10 mouse cellular contexts compared by ENCODE assay signal in the genomic region with DNA sequence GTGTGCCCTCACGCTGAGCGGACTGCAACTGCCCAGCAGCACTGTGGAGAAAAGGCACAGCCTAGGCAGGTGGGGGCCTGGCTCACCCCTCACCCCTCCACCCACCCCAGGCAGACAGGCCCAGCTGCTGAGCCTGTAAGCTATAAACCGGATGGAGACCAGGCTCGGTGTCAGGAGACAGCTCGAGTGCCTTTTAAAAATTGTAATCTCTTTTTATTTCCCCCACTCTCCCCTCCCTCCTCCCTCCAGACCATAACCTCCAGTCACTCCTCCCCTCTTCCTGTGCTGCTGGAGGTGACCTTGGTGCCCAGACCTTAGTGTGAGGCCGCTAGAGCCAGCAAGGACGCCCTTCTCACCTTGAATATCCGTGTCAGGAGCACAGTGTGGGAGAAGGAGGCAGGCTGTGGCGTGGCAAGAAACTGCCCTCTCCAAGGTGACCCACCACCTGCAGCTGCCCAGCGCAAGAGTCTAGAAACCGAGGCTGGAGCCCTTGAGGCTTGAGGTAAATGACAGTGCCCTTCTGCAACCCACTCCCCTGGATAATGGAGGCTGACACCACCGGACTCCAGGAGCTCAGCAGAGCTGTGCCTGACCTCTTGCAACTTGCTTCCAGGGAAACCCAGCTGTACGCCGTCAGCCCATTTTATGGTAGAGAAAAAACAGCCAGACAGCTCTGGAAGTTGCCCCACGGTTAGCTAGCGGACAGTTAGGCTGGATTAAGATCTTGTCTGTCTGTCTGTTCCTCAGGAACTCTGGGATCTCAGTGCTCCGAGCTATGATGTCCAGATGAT. TPM values are rescaled to one million over a fixed set of nuclear protein-coding genes. Genes with fewer than 3 reads are reported as not detected.
DNase-seq lines count a peak whose midpoint lies in the region; ATAC-seq and TF ChIP-seq lines count a peak whose summit lies in the region.
"Had no signal": no experiment of that assay in that cellular context is flagged by ENCODE, and none has a peak within 500 bp of the region (broad histone marks: within the 10 kb centered on the region; RNA-seq: fewer than 3 reads in every experiment).

No protein-coding gene starts in this region.

- WGBS in lung, embryonic 16.5 days: 34% methylated on average over 17 of the region's 17 CpGs
- WGBS in embryonic facial prominence, embryonic 11.5 days: 45% methylated on average over 17 of the region's 17 CpGs
- 47% methylated on average over 17 of the region's 17 CpGs for WGBS in kidney, adult 2 months
- 47% methylated on average over 17 of the region's 17 CpGs for WGBS in neural tube, embryonic 14.5 days

- H3K27me3 ChIP-seq in lung, embryonic 16.5 days (ENCODE audit: control insufficient read depth, insufficient read depth, low read depth, low read length): no peaks in the 10 kb centered on the region
- H3K27me3 ChIP-seq in embryonic facial prominence, embryonic 11.5 days (ENCODE audit: control insufficient read depth, insufficient read depth, low read length): no peaks in the 10 kb centered on the region
- no peaks in the 10 kb centered on the region for H3K27me3 ChIP-seq in kidney, adult 2 months (replicated peaks; ENCODE audit: control insufficient read depth, insufficient read depth, low read length)
- no peaks in the 10 kb centered on the region for H3K27me3 ChIP-seq in neural tube, embryonic 14.5 days (ENCODE audit: control insufficient read depth, insufficient read depth, low read length)

- H3K4me3 ChIP-seq in lung, embryonic 16.5 days (ENCODE audit: low read length): no peak overlapping the region
- H3K4me3 ChIP-seq in embryonic facial prominence, embryonic 11.5 days (ENCODE audit: low read depth, low read length): no peak overlapping the region
- peak overlapping the region; percentile 19 for H3K4me3 ChIP-seq in kidney, adult 2 months (ENCODE audit: insufficient read depth, low read depth, low read length)
- no peak overlapping the region for H3K4me3 ChIP-seq in neural tube, embryonic 14.5 days (ENCODE audit: low read depth, low read length)
- H3K4me3 ChIP-seq: megakaryocyte, embryonic 14.5 days had no signal

- H3K4me2 ChIP-seq in lung, embryonic 16.5 days (ENCODE audit: low read depth, low read length): no peak overlapping the region
- H3K4me2 ChIP-seq in embryonic facial prominence, embryonic 11.5 days (ENCODE audit: low read depth, low read length): no peak overlapping the region
- no peak overlapping the region for H3K4me2 ChIP-seq in neural tube, embryonic 14.5 days (ENCODE audit: low read depth, low read length)

- DNase-seq in lung, adult 18-20 months: no peak
- no peak for DNase-seq in embryonic facial prominence, embryonic 11.5 days (ENCODE audit: low spot score)
- DNase-seq in kidney, adult 2 months: peak; percentile 82
- no peak for DNase-seq in ovary, postnatal 10 days (ENCODE audit: low spot score)
- no peak for DNase-seq in adipocyte (ENCODE audit: low spot score)
- DNase-seq: cerebellum, postnatal 36 days had no signal

- TF ChIP-seq CTCF in kidney, adult 2 months (conservative IDR thresholded peaks at IDR 0.05; ENCODE audit: insufficient read depth, insufficient read length, low read depth, low read length): no peak

- H3K4me1 ChIP-seq in lung, embryonic 16.5 days (replicated peaks; ENCODE audit: control insufficient read depth, insufficient read depth, low read length): peaks cover 11% of the 10 kb centered on the region
- H3K4me1 ChIP-seq in embryonic facial prominence, embryonic 11.5 days (ENCODE audit: control insufficient read depth, insufficient read depth, low read length): peaks cover 3% of the 10 kb centered on the region
- no peaks in the 10 kb centered on the region for H3K4me1 ChIP-seq in kidney, adult 2 months (ENCODE audit: control insufficient read depth, insufficient read depth, low read length)
- H3K4me1 ChIP-seq in neural tube, embryonic 14.5 days (ENCODE audit: control insufficient read depth, insufficient read depth, low read length): peaks cover 11% of the 10 kb centered on the region

- peak; percentile 29 for ATAC-seq in lung, embryonic 16.5 days (ENCODE audit: low read depth)
- 0 out of 2 replicates have a peak, but pooled peaks have one; percentile 27 for ATAC-seq in embryonic facial prominence, embryonic 11.5 days (replicated peaks; ENCODE audit: insufficient number of reproducible peaks, low FRiP score, low TSS enrichment, low read depth)
- peak; percentile 54; the same call in 1 of the 2 replicates for ATAC-seq in neural tube, embryonic 14.5 days (ENCODE audit: low read depth)
- no peak for ATAC-seq in monocyte, adult 5-6 weeks (replicated peaks; ENCODE audit: insufficient number of reproducible peaks, low FRiP score, low TSS enrichment, poor library complexity, severe bottlenecking)

- no peaks in the 10 kb centered on the region for H3K36me3 ChIP-seq in lung, embryonic 16.5 days (ENCODE audit: control insufficient read depth, insufficient read depth, low read length)
- no peaks in the 10 kb centered on the region for H3K36me3 ChIP-seq in embryonic facial prominence, embryonic 11.5 days (replicated peaks; ENCODE audit: control insufficient read depth, insufficient read depth, low read depth, low read length)
- no peaks in the 10 kb centered on the region for H3K36me3 ChIP-seq in kidney, adult 2 months (ENCODE audit: control insufficient read depth, insufficient read depth, low read length)
- no peaks in the 10 kb centered on the region for H3K36me3 ChIP-seq in neural tube, embryonic 14.5 days (ENCODE audit: control insufficient read depth, insufficient read depth, low read length)

- no peaks in the 10 kb centered on the region for H3K9me3 ChIP-seq in lung, embryonic 16.5 days (ENCODE audit: control insufficient read depth, low read length)
- no peaks in the 10 kb centered on the region for H3K9me3 ChIP-seq in embryonic facial prominence, embryonic 11.5 days (replicated peaks; ENCODE audit: control insufficient read depth, low read length)
- H3K9me3 ChIP-seq in neural tube, embryonic 14.5 days (ENCODE audit: control insufficient read depth, low read length): no peaks in the 10 kb centered on the region

- peak overlapping the region; percentile 36 for H3K9ac ChIP-seq in lung, embryonic 16.5 days (ENCODE audit: low read length)
- H3K9ac ChIP-seq in embryonic facial prominence, embryonic 11.5 days (replicated peaks; ENCODE audit: low read length): 0 out of 2 replicates have a peak overlapping the region, but pooled peaks have one; percentile 13
- H3K9ac ChIP-seq in neural tube, embryonic 14.5 days (replicated peaks; ENCODE audit: low read depth, low read length): no peak overlapping the region

- no peak for TF ChIP-seq POLR2A in kidney, adult 2 months (IDR thresholded peaks at IDR 0.05; ENCODE audit: low read depth, low read length)

- H3K27ac ChIP-seq in lung, embryonic 16.5 days (ENCODE audit: low read length): peak overlapping the region; percentile 47; the same call in 1 of the 2 replicates
- no peak overlapping the region for H3K27ac ChIP-seq in embryonic facial prominence, embryonic 11.5 days (replicated peaks; ENCODE audit: low read depth, low read length)
- H3K27ac ChIP-seq in kidney, adult 2 months (ENCODE audit: insufficient read depth, low read depth, low read length): peak overlapping the region; percentile 86
- H3K27ac ChIP-seq in neural tube, embryonic 14.5 days (ENCODE audit: low read depth, low read length): no peak overlapping the region

RNA-seq across cellular contexts. Expression of gene Slc38a10, which starts 13.5 kb away (rescaled TPM):
- 96.3 and 100 TPM in 2 replicates for polyA plus RNA-seq in lung, embryonic 16.5 days (2015; fragmentation: Nextera tagmentation; extraction: Ambion mirVana)
- polyA plus RNA-seq in embryonic facial prominence, embryonic 11.5 days (2014; fragmentation: Nextera tagmentation; extraction: Ambion mirVana): 47.8 and 50.0 TPM in 2 replicates
- 151 and 178 TPM in 2 replicates for polyA plus RNA-seq in kidney, adult 2 months (2012; rRNA removed)
- 78.8 and 90.6 TPM in 2 replicates for polyA plus RNA-seq in neural tube, embryonic 14.5 days (2014; fragmentation: Nextera tagmentation; extraction: Ambion mirVana)
- total RNA-seq in monocyte, adult 5-6 weeks (2017): 40.6 to 56.4 TPM (median 42.9 TPM) in 3 replicates

Comparison
In these comparisons a context has a peak if more than half of its experiments do, and no peak if none do; other contexts are left out.
1. H3K27ac ChIP-seq: peak in lung, embryonic 16.5 days (single experiment) and kidney, adult 2 months (single experiment); none in embryonic facial prominence, embryonic 11.5 days (single experiment) and neural tube, embryonic 14.5 days (single experiment).